Mouse (Mus musculus): ENCODE results near the gene Adamts16. TPM values are rescaled to one million over a fixed set of nuclear protein-coding genes. Genes with fewer than 3 reads are reported as not detected.

Adamts16 gene
- polyA plus RNA-seq, 1 experiment from 2014 or later: 2.3 TPM

- Histone ChIP-seq H3K4me3 (no peak overlapping the region), H3K9ac (no peak overlapping the region), H3K27ac (no peak overlapping the region), H3K9me3 (no peaks in the 10 kb centered on the region), H3K27me3 (no peaks in the 10 kb centered on the region), H3K36me3 (no peaks in the 10 kb centered on the region), H3K4me2 (no peak overlapping the region), H3K4me1 (replicated peaks) (no peaks in the 10 kb centered on the region)
- 82% methylated on average over 2 of the region's 2 CpGs for WGBS
- ATAC-seq (ENCODE audit: low FRiP score): no peak
Observed at GRCm38 (mm10) chr13:70785078-70785477, 56.5 kb downstream of the Adamts16 start.

GRCm38 (mm10) chr13:70784126-70784525 is 57.5 kb downstream of the Adamts16 start:
- Histone ChIP-seq H3K9ac (no peak overlapping the region), H3K4me3 (no peak overlapping the region), H3K4me1 (replicated peaks) (no peaks in the 10 kb centered on the region), H3K36me3 (no peaks in the 10 kb centered on the region), H3K9me3 (no peaks in the 10 kb centered on the region), H3K27ac (no peak overlapping the region), H3K27me3 (no peaks in the 10 kb centered on the region), H3K4me2 (no peak overlapping the region)
- ATAC-seq (ENCODE audit: low FRiP score): no peak
- 76% methylated on average over 5 of the region's 5 CpGs for WGBS

- Histone ChIP-seq H3K4me3 (no peak overlapping the region), H3K27ac (no peak overlapping the region), H3K9me3 (no peaks in the 10 kb centered on the region), H3K27me3 (no peaks in the 10 kb centered on the region), H3K4me2 (no peak overlapping the region), H3K4me1 (replicated peaks) (no peaks in the 10 kb centered on the region), H3K9ac (no peak overlapping the region), H3K36me3 (no peaks in the 10 kb centered on the region)
- no peak for ATAC-seq (ENCODE audit: low FRiP score)
- WGBS: 57% methylated on average over 7 of the region's 7 CpGs
Observed at GRCm38 (mm10) chr13:70779781-70780180, 61.8 kb downstream of the Adamts16 start.

GRCm38 (mm10) chr13:70778872-70779554 is 62.6 kb downstream of the Adamts16 start:
- H3K9me3 ChIP-seq: no peaks in the 10 kb centered on the region
- no peak for ATAC-seq (ENCODE audit: low FRiP score)
- WGBS: 74% methylated on average over 9 of the region's 9 CpGs
- H3K27me3 ChIP-seq: no peaks in the 10 kb centered on the region
- H3K4me2 ChIP-seq: no peak overlapping the region
- no peak overlapping the region for H3K4me3 ChIP-seq
- H3K4me1 ChIP-seq (replicated peaks): no peaks in the 10 kb centered on the region
- H3K27ac ChIP-seq: no peak overlapping the region
- H3K36me3 ChIP-seq: no peaks in the 10 kb centered on the region
- H3K9ac ChIP-seq: no peak overlapping the region

GRCm38 (mm10) chr13:70771100-70771499 is 70.5 kb downstream of the Adamts16 start:
- H3K9ac ChIP-seq: no peak overlapping the region
- no peaks in the 10 kb centered on the region for H3K9me3 ChIP-seq
- H3K27ac ChIP-seq: no peak overlapping the region
- H3K4me1 ChIP-seq (replicated peaks): no peaks in the 10 kb centered on the region
- no peak for ATAC-seq (ENCODE audit: low FRiP score)
- no peak overlapping the region for H3K4me2 ChIP-seq
- 90% methylated on average over 6 of the region's 6 CpGs for WGBS
- no peak overlapping the region for H3K4me3 ChIP-seq
- H3K27me3 ChIP-seq: no peaks in the 10 kb centered on the region
- no peaks in the 10 kb centered on the region for H3K36me3 ChIP-seq

- no peak for ATAC-seq (ENCODE audit: low FRiP score)
- Histone ChIP-seq H3K27me3 (no peaks in the 10 kb centered on the region), H3K9me3 (no peaks in the 10 kb centered on the region), H3K27ac (no peak overlapping the region), H3K4me1 (replicated peaks) (no peaks in the 10 kb centered on the region), H3K4me3 (no peak overlapping the region), H3K36me3 (no peaks in the 10 kb centered on the region), H3K4me2 (no peak overlapping the region), H3K9ac (no peak overlapping the region)
- 60% methylated on average over 2 of the region's 2 CpGs for WGBS
Observed at GRCm38 (mm10) chr13:70769156-70769555, 72.5 kb downstream of the Adamts16 start.

- no peak for ATAC-seq (ENCODE audit: low FRiP score)
- Histone ChIP-seq H3K9me3 (no peaks in the 10 kb centered on the region), H3K4me3 (no peak overlapping the region), H3K4me2 (no peak overlapping the region), H3K27ac (no peak overlapping the region), H3K27me3 (no peaks in the 10 kb centered on the region), H3K9ac (no peak overlapping the region), H3K36me3 (no peaks in the 10 kb centered on the region), H3K4me1 (replicated peaks) (no peaks in the 10 kb centered on the region)
Observed at GRCm38 (mm10) chr13:70767462-70767861, 74.1 kb downstream of the Adamts16 start.

- no peak for ATAC-seq (ENCODE audit: low FRiP score)
- Histone ChIP-seq H3K27me3 (no peaks in the 10 kb centered on the region), H3K9ac (no peak overlapping the region), H3K9me3 (no peaks in the 10 kb centered on the region), H3K4me1 (replicated peaks) (no peaks in the 10 kb centered on the region), H3K4me3 (no peak overlapping the region), H3K4me2 (no peak overlapping the region), H3K27ac (no peak overlapping the region), H3K36me3 (no peaks in the 10 kb centered on the region)
- WGBS: 87% methylated on average over 6 of the region's 6 CpGs
Observed at GRCm38 (mm10) chr13:70764682-70765081, 76.9 kb downstream of the Adamts16 start.

GRCm38 (mm10) chr13:70762586-70762985 is 79.0 kb downstream of the Adamts16 start:
- H3K27ac ChIP-seq: no peak overlapping the region
- H3K4me3 ChIP-seq: no peak overlapping the region
- no peak for ATAC-seq (ENCODE audit: low FRiP score)
- no peaks in the 10 kb centered on the region for H3K9me3 ChIP-seq
- no peak overlapping the region for H3K4me2 ChIP-seq
- 99% methylated on average over 2 of the region's 2 CpGs for WGBS
- no peak overlapping the region for H3K9ac ChIP-seq
- no peaks in the 10 kb centered on the region for H3K27me3 ChIP-seq
- H3K4me1 ChIP-seq (replicated peaks): no peaks in the 10 kb centered on the region
- no peaks in the 10 kb centered on the region for H3K36me3 ChIP-seq

- no peak overlapping the region for H3K9ac ChIP-seq
- no peaks in the 10 kb centered on the region for H3K27me3 ChIP-seq
- no peaks in the 10 kb centered on the region for H3K36me3 ChIP-seq
- H3K4me2 ChIP-seq: no peak overlapping the region
- no peaks in the 10 kb centered on the region for H3K4me1 ChIP-seq (replicated peaks)
- H3K27ac ChIP-seq: no peak overlapping the region
- ATAC-seq (ENCODE audit: low FRiP score): no peak
- no peaks in the 10 kb centered on the region for H3K9me3 ChIP-seq
- no peak overlapping the region for H3K4me3 ChIP-seq
- 73% methylated on average over 2 of the region's 2 CpGs for WGBS
Observed at GRCm38 (mm10) chr13:70761312-70761711, 80.3 kb downstream of the Adamts16 start.

- H3K4me3 ChIP-seq: no peak overlapping the region
- no peak for ATAC-seq (ENCODE audit: low FRiP score)
Observed at GRCm38 (mm10) chr13:70760186-70760585, 81.4 kb downstream of the Adamts16 start.

GRCm38 (mm10) chr13:70746294-70747008 is 95.2 kb downstream of the Adamts16 start:
- no peaks in the 10 kb centered on the region for H3K36me3 ChIP-seq
- no peak overlapping the region for H3K9ac ChIP-seq
- no peak for ATAC-seq (ENCODE audit: low FRiP score)
- no peak overlapping the region for H3K27ac ChIP-seq
- no peaks in the 10 kb centered on the region; the same call in 1 of the 2 replicates for H3K4me1 ChIP-seq (replicated peaks)
- no peak overlapping the region for H3K4me3 ChIP-seq
- no peaks in the 10 kb centered on the region for H3K27me3 ChIP-seq
- no peak overlapping the region for H3K4me2 ChIP-seq
- 74% methylated on average over 14 of the region's 14 CpGs for WGBS
- H3K9me3 ChIP-seq: no peaks in the 10 kb centered on the region

More at GRCm38 (mm10) chr13:70760186-70760585, 81.4 kb downstream of the Adamts16 start:
- 95% methylated on average over 9 of the region's 9 CpGs for WGBS
- Histone ChIP-seq H3K36me3 (no peaks in the 10 kb centered on the region), H3K27me3 (no peaks in the 10 kb centered on the region), H3K9ac (no peak overlapping the region), H3K4me2 (no peak overlapping the region), H3K27ac (no peak overlapping the region), H3K4me1 (replicated peaks) (no peaks in the 10 kb centered on the region), H3K9me3 (no peaks in the 10 kb centered on the region)
